Comparison of ENCODE assay signal across 9 mouse cellular contexts in genomic region chr1:54923366-54924308, GRCm38 (mm10). TPM values are rescaled to one million over a fixed set of nuclear protein-coding genes. Genes with fewer than 3 reads are reported as not detected.
DNase-seq lines count a peak whose midpoint lies in the region; ATAC-seq lines count a peak whose summit lies in the region.
"Had no signal": no experiment of that assay in that cellular context is flagged by ENCODE, and none has a peak within 500 bp of the region (broad histone marks: within the 10 kb centered on the region; RNA-seq: fewer than 3 reads in every experiment).

No protein-coding gene starts in this region.

- H3K9ac ChIP-seq in heart, embryonic 14.5 days (ENCODE audit: low read length), result no peak overlapping the region
- no peak overlapping the region for H3K9ac ChIP-seq in embryonic facial prominence, embryonic 12.5 days

- ATAC-seq in heart, embryonic 14.5 days (ENCODE audit: insufficient number of reproducible peaks, insufficient read depth, low FRiP score, low read depth), result no peak
- ATAC-seq in embryonic facial prominence, embryonic 12.5 days (ENCODE audit: insufficient number of reproducible peaks, insufficient read depth, low FRiP score, low TSS enrichment), result no peak
- ATAC-seq in megakaryocyte progenitor cell, adult 5-6 weeks (replicated peaks; ENCODE audit: poor library complexity), result 0 out of 2 replicates have a peak, but pooled peaks have one; percentile 5
- ATAC-seq: intestine, postnatal 0 days had no signal

- no peaks in the 10 kb centered on the region for H3K9me3 ChIP-seq in heart, embryonic 14.5 days (ENCODE audit: control insufficient read depth, low read length)
- no peaks in the 10 kb centered on the region for H3K9me3 ChIP-seq in embryonic facial prominence, embryonic 12.5 days
- no peaks in the 10 kb centered on the region for H3K9me3 ChIP-seq in forebrain, embryonic 10.5 days

- H3K4me1 ChIP-seq in heart, embryonic 14.5 days (ENCODE audit: control insufficient read depth in 2 of 2, insufficient read depth in 2 of 2, low read length in 2 of 2), result peaks cover 9 to 23% of the 10 kb centered on the region in 2 experiments; a peak in 3 of 4 replicates
- H3K4me1 ChIP-seq in embryonic facial prominence, embryonic 12.5 days, result peaks cover 24% of the 10 kb centered on the region
- peaks cover 23% of the 10 kb centered on the region for H3K4me1 ChIP-seq in forebrain, embryonic 10.5 days

- intact Hi-C loops in heart, postnatal 36 days (cut with DNase I), result loop anchor here (5.0 kb wide), 1 partner anchor 36 kb away; no protein-coding TSS in a partner anchor

- WGBS in heart, embryonic 14.5 days, result 69% methylated on average over 6 of the region's 6 CpGs
- 86% methylated on average over 6 of the region's 6 CpGs for WGBS in embryonic facial prominence, embryonic 12.5 days
- 89% methylated on average over 6 of the region's 6 CpGs for WGBS in forebrain, embryonic 10.5 days

- H3K27me3 ChIP-seq in heart, embryonic 14.5 days (ENCODE audit: control insufficient read depth, insufficient read depth, low read length), result no peaks in the 10 kb centered on the region
- no peaks in the 10 kb centered on the region for H3K27me3 ChIP-seq in embryonic facial prominence, embryonic 12.5 days
- peaks cover 34% of the 10 kb centered on the region for H3K27me3 ChIP-seq in forebrain, embryonic 10.5 days (ENCODE audit: poor library complexity, severe bottlenecking)

- peak overlapping the region; percentile 95; the same call in 1 of the 2 replicates for H3K4me2 ChIP-seq in heart, embryonic 14.5 days (ENCODE audit: low read length)
- H3K4me2 ChIP-seq in embryonic facial prominence, embryonic 12.5 days (replicated peaks), result peak overlapping the region; percentile 83

- H3K4me3 ChIP-seq in heart, embryonic 14.5 days (ENCODE audit: control insufficient read depth in 1 of 2, insufficient read depth in 1 of 2, low read depth in 1 of 2, low read length in 2 of 2), result no peak overlapping the region
- no peak overlapping the region for H3K4me3 ChIP-seq in embryonic facial prominence, embryonic 12.5 days
- H3K4me3 ChIP-seq in forebrain, embryonic 10.5 days, result no peak overlapping the region

- no peaks in the 10 kb centered on the region for H3K36me3 ChIP-seq in heart, embryonic 14.5 days (ENCODE audit: control insufficient read depth, insufficient read depth, low read length)
- no peaks in the 10 kb centered on the region for H3K36me3 ChIP-seq in embryonic facial prominence, embryonic 12.5 days
- H3K36me3 ChIP-seq in forebrain, embryonic 10.5 days (replicated peaks), result no peaks in the 10 kb centered on the region

- no peak for DNase-seq in heart, postnatal 36 days
- peak; percentile 34 for DNase-seq in A20 (ENCODE audit: low read depth, low spot score)
- DNase-seq in ovary, postnatal 36 days (ENCODE audit: low spot score), result no peak
- DNase-seq in spleen, postnatal 14 days (ENCODE audit: low spot score in 2 of 2), result no peak
- no peak for DNase-seq in forebrain, embryonic 10.5 days (ENCODE audit: extremely low spot score, low spot score)

- H3K27ac ChIP-seq in heart, embryonic 14.5 days (replicated peaks in 1 of 2; ENCODE audit: control insufficient read depth in 1 of 2, insufficient read depth in 1 of 2, low read depth in 2 of 2, low read length in 2 of 2), result no peak overlapping the region
- H3K27ac ChIP-seq in embryonic facial prominence, embryonic 12.5 days, result no peak overlapping the region
- H3K27ac ChIP-seq in forebrain, embryonic 10.5 days, result no peak overlapping the region

RNA-seq across cellular contexts. Expression of gene Ankrd44, which starts 2.5 kb away (rescaled TPM):
- polyA plus RNA-seq in heart, embryonic 14.5 days (2014; fragmentation: Nextera tagmentation; extraction: Ambion mirVana), result 9.2 and 10.5 TPM in 2 replicates
- total RNA-seq in heart, postnatal 36 days (2021), result 10 to 100 TPM; 13.2 to 15.7 TPM
- 27.0 and 30.8 TPM in 2 replicates for polyA plus RNA-seq in embryonic facial prominence, embryonic 12.5 days (2016; fragmentation: Nextera tagmentation; extraction: Ambion mirVana)
- 106 and 110 TPM in 2 replicates for total RNA-seq in megakaryocyte progenitor cell, adult 5-6 weeks (2015)
- 69.3 and 69.8 TPM in 2 replicates for total RNA-seq in megakaryocyte progenitor cell, adult 5-6 weeks (2017)
- polyA plus RNA-seq in forebrain, embryonic 10.5 days (2016; fragmentation: Nextera tagmentation; extraction: Ambion mirVana), result 13.8 and 15.2 TPM in 2 replicates
